Mouse (Mus musculus): ENCODE measurements around the gene Gm10762. TPM values are rescaled to one million over a fixed set of nuclear protein-coding genes. Genes with fewer than 3 reads are reported as not detected.
"Not testable (repeated sequence)": the region's sequence is repeated elsewhere in the genome, so short reads cannot be mapped to it uniquely, and the experiment has no call there.

The Gm10762 gene
- polyA plus RNA-seq (2014; fragmentation: Nextera tagmentation; extraction: Ambion mirVana) = 13.5 and 14.9 TPM in 2 replicates

DNA sequence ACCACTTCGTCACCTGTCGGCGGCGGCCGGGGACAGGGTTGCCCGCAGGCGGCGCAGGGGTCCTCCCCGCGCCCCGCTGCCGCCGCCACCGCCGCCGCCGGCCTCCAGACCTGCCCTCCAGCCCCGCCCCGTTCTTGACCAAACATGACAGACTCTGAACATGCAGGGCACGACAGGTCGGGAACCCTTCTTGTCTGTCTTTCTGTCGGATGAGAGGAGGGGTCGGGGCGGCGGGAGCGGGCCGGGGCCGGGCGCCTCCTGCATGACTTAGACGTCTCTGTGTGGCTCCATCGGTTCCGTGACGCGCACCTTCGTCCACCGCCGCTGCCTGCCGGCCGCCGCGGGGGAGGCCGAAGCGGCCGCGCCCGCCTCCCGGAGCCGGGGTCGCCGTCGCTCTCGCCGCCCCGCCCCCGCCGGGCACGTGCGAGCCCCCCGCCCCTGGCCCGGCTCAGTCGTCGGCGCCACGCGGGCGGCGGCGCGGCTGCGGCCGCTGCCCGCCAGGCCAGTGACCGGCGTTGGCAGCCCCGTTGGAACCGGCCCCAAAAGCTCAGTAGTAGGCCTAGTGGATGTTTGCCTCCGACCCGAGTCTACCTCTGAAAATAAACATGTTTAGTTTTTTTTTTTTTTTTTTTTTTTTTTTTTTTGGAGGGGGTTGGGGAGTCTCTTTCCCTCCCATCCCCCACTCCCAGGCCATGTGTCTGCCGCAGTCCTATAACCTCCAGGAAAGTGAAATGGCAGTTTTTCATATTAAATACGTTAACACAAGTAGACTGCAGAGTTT is at the start of gene Gm10762:
Gm10762 (minus strand) TSS at position 65 of the 781 bp plus-strand sequence.
- Histone ChIP-seq H3K4me3 (ENCODE audit: low read depth, low read length) (peak within 1 kb of the TSS; percentile 81), H3K4me1 (replicated peaks; ENCODE audit: control insufficient read depth, insufficient read depth, low read length) (peaks cover 7% of the 10 kb centered on the region), H3K9me3 (ENCODE audit: control insufficient read depth, low read length) (no peaks in the 10 kb centered on the region), H3K27ac (ENCODE audit: low read depth) (peak within 1 kb of the TSS; percentile 100), H3K27me3 (replicated peaks; ENCODE audit: control insufficient read depth, insufficient read depth, low read length) (no peaks in the 10 kb centered on the region), H3K4me2 (ENCODE audit: low read length) (peak within 1 kb of the TSS; percentile 60), H3K36me3 (ENCODE audit: control insufficient read depth, insufficient read depth, low read length) (no peaks in the 10 kb centered on the region), H3K9ac (ENCODE audit: low read length) (peak within 1 kb of the TSS; percentile 99)
- ATAC-seq (replicated peaks; ENCODE audit: low FRiP score, low TSS enrichment, low read depth) = peak; percentile 81
- WGBS = under 1% methylated on average over 66 of the region's 80 CpGs
- DNase-seq (ENCODE audit: low spot score) = peak; percentile 92

DNA sequence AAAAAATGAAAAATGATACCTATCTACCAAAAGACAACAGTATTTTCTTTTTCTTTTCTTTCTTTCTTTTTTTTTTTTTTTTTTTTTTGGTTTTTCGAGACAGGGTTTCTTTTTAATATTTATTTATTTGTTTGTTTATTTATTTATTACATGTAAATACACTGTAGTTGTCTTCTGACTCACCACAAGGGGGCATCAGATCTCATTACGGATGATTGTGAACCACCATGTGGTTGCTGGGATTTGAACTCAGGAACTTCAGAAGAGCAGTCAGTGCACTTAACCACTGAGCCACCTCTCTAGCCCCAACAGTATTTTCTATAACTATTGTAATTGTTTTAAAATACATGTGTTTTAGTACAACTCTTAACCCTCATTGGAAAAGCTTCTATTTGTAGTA is 41.3 kb upstream of the Gm10762 start:
- H3K4me1 ChIP-seq (replicated peaks; ENCODE audit: control insufficient read depth, insufficient read depth, low read length); H3K4me3 ChIP-seq (ENCODE audit: low read depth, low read length); H3K36me3 ChIP-seq (ENCODE audit: control insufficient read depth, insufficient read depth, low read length); H3K27me3 ChIP-seq (replicated peaks; ENCODE audit: control insufficient read depth, insufficient read depth, low read length); ATAC-seq (replicated peaks; ENCODE audit: low FRiP score, low TSS enrichment, low read depth); DNase-seq (ENCODE audit: low spot score); H3K4me2 ChIP-seq (ENCODE audit: low read length); H3K27ac ChIP-seq (ENCODE audit: low read depth); H3K9me3 ChIP-seq (ENCODE audit: control insufficient read depth, low read length); H3K9ac ChIP-seq (ENCODE audit: low read length): not testable (repeated sequence)
- WGBS = 84% methylated on average over 2 of the region's 2 CpGs

DNA sequence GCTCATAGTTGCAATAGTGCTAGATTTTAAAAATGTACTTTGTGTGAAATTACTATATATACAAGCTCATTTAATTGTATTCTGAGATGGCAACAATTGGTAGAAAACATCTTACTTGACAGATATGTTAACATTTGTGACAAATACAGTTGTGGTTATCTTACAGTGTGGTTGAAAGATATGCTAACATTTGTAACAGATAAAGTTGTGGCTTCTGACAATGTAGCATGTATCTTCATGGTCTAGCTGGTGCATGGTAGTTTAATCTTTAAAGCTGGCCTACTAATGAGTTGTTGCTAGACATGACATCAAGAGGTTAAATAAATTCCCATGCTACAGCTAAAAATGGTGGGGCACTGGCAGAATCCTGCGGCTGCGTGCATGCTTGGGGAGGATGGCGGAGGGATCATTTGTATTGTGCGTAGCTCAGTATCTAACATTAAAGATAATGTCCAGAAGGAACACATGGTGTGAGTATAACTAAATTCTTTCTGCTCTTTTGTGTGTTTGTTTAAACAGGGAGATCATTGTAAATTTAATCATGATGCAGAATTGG is 38.7 kb upstream of the Gm10762 start:
- no peak overlapping the region for H3K27ac ChIP-seq (ENCODE audit: low read depth)
- no peaks in the 10 kb centered on the region for H3K36me3 ChIP-seq (ENCODE audit: control insufficient read depth, insufficient read depth, low read length)
- WGBS = 66% methylated on average over 4 of the region's 4 CpGs
- H3K9ac ChIP-seq (ENCODE audit: low read length) = no peak overlapping the region
- no peaks in the 10 kb centered on the region for H3K9me3 ChIP-seq (ENCODE audit: control insufficient read depth, low read length)
- H3K4me1 ChIP-seq (replicated peaks; ENCODE audit: control insufficient read depth, insufficient read depth, low read length) = no peaks in the 10 kb centered on the region
- H3K4me3 ChIP-seq (ENCODE audit: low read depth, low read length) = no peak overlapping the region
- H3K4me2 ChIP-seq (ENCODE audit: low read length) = no peak overlapping the region
- ATAC-seq (replicated peaks; ENCODE audit: low FRiP score, low TSS enrichment, low read depth) (no peak), DNase-seq (ENCODE audit: low spot score) (no peak)
- no peaks in the 10 kb centered on the region for H3K27me3 ChIP-seq (replicated peaks; ENCODE audit: control insufficient read depth, insufficient read depth, low read length)

DNA sequence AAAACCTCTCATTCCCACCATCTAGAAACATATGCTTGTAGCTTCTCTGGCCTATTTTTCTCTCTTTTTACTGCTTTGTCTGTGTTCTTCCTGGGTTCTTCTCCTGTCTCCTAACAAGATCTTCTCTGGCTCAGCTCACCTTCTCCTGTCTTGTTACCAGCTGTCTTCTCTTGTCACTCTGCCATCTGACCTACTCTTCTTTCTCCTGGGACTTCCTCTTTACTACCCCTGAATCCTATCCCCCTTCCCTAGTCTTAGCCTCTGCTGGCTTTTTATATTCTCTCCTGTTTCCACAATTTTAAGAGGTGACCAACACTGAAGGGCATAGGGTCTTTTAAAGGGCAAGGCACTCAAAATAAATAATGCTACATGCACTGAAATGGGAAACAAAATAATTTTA is 37.3 kb upstream of the Gm10762 start:
- Histone ChIP-seq H3K27me3 (replicated peaks; ENCODE audit: control insufficient read depth, insufficient read depth, low read length) (no peaks in the 10 kb centered on the region), H3K4me1 (replicated peaks; ENCODE audit: control insufficient read depth, insufficient read depth, low read length) (no peaks in the 10 kb centered on the region), H3K27ac (ENCODE audit: low read depth) (no peak overlapping the region), H3K9me3 (ENCODE audit: control insufficient read depth, low read length) (no peaks in the 10 kb centered on the region), H3K4me2 (ENCODE audit: low read length) (no peak overlapping the region), H3K4me3 (ENCODE audit: low read depth, low read length) (no peak overlapping the region), H3K9ac (ENCODE audit: low read length) (no peak overlapping the region), H3K36me3 (ENCODE audit: control insufficient read depth, insufficient read depth, low read length) (no peaks in the 10 kb centered on the region)
- DNase-seq (ENCODE audit: low spot score) = no peak
- ATAC-seq (replicated peaks; ENCODE audit: low FRiP score, low TSS enrichment, low read depth) = no peak

DNA sequence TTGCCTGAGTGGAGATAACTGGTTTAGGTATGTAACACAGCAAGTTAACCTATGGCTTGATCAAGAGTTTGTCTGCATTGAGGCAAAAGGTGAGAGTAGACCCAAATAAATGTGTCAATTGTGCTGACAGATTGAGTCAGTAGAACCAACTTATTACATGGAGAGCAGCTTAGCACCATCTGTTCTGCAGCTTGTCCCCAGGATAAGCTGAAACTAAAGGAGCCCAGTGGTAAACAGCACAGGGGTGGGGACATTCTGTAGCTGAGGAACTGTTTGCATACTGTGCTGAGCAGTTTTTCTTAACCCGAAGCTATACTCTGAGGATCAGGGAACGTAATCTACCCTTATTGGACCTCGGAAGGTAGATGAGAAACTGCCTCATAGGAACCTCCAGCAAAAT is 17.2 kb upstream of the Gm10762 start:
- H3K4me2 ChIP-seq (ENCODE audit: low read length) = no peak overlapping the region
- no peak overlapping the region for H3K9ac ChIP-seq (ENCODE audit: low read length)
- H3K27ac ChIP-seq (ENCODE audit: low read depth) = no peak overlapping the region
- H3K4me1 ChIP-seq (replicated peaks; ENCODE audit: control insufficient read depth, insufficient read depth, low read length) = no peaks in the 10 kb centered on the region
- H3K27me3 ChIP-seq (replicated peaks; ENCODE audit: control insufficient read depth, insufficient read depth, low read length) = no peaks in the 10 kb centered on the region
- WGBS = 82% methylated on average over 3 of the region's 3 CpGs
- DNase-seq (ENCODE audit: low spot score) (no peak), ATAC-seq (replicated peaks; ENCODE audit: low FRiP score, low TSS enrichment, low read depth) (no peak)
- H3K36me3 ChIP-seq (ENCODE audit: control insufficient read depth, insufficient read depth, low read length) = no peaks in the 10 kb centered on the region
- H3K9me3 ChIP-seq (ENCODE audit: control insufficient read depth, low read length) = no peaks in the 10 kb centered on the region
- H3K4me3 ChIP-seq (ENCODE audit: low read depth, low read length) = no peak overlapping the region

DNA sequence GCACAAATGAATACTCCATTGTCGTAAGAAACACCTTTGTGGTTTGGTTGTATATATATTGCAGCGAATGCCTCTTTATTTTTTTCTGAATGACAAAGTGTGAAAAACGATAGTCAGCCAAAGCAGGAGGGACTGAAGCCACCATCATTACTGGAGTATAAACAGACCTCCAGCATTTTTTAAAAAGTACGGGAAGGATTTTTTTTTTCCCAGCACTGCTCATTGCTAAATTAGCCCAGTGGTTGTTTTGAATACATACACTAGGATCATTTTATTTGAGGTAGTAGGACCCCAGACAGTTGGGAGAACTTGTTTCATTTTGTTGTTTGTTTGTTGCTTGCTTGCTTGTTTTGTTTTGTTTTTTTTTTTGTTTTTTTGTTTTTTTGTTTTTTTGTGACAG is 8.0 kb upstream of the Gm10762 start:
- Histone ChIP-seq H3K9me3 (ENCODE audit: control insufficient read depth, low read length) (no peaks in the 10 kb centered on the region), H3K36me3 (ENCODE audit: control insufficient read depth, insufficient read depth, low read length) (no peaks in the 10 kb centered on the region), H3K4me3 (ENCODE audit: low read depth, low read length) (no peak overlapping the region), H3K4me2 (ENCODE audit: low read length) (no peak overlapping the region), H3K27me3 (replicated peaks; ENCODE audit: control insufficient read depth, insufficient read depth, low read length) (no peaks in the 10 kb centered on the region), H3K27ac (ENCODE audit: low read depth) (no peak overlapping the region), H3K4me1 (replicated peaks; ENCODE audit: control insufficient read depth, insufficient read depth, low read length) (no peaks in the 10 kb centered on the region), H3K9ac (ENCODE audit: low read length) (no peak overlapping the region)
- 54% methylated on average over 4 of the region's 4 CpGs for WGBS
- no peak for DNase-seq (ENCODE audit: low spot score)
- ATAC-seq (replicated peaks; ENCODE audit: low FRiP score, low TSS enrichment, low read depth) = no peak

DNA sequence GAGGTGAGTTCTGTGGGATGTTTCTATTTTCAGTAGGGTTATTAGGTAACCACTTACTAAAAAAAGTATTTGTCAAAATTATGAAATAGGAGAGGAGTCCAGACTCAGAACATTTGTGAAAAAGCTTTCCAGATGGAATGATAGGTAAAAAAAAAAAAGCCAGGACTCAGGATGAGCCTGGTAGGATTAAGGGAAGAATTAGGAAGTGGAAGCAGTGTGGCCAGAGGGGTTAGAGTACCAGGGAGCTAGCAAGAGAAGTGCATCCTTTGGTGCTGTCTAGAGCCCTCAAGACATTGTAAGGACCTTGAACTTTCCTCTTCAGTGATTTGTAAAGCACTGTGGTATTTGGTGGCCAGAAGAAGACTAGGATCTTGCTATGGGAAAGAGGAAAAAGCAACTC is 4.8 kb upstream of the Gm10762 start:
- no peak overlapping the region for H3K4me2 ChIP-seq (ENCODE audit: low read length)
- H3K9ac ChIP-seq (ENCODE audit: low read length) = no peak overlapping the region
- DNase-seq (ENCODE audit: low spot score) (no peak), ATAC-seq (replicated peaks; ENCODE audit: low FRiP score, low TSS enrichment, low read depth) (no peak)
- H3K36me3 ChIP-seq (ENCODE audit: control insufficient read depth, insufficient read depth, low read length) = no peaks in the 10 kb centered on the region
- H3K4me1 ChIP-seq (replicated peaks; ENCODE audit: control insufficient read depth, insufficient read depth, low read length) = no peaks in the 10 kb centered on the region
- H3K4me3 ChIP-seq (ENCODE audit: low read depth, low read length) = no peak overlapping the region
- H3K27me3 ChIP-seq (replicated peaks; ENCODE audit: control insufficient read depth, insufficient read depth, low read length) = no peaks in the 10 kb centered on the region
- no peaks in the 10 kb centered on the region for H3K9me3 ChIP-seq (ENCODE audit: control insufficient read depth, low read length)
- no peak overlapping the region for H3K27ac ChIP-seq (ENCODE audit: low read depth)

DNA sequence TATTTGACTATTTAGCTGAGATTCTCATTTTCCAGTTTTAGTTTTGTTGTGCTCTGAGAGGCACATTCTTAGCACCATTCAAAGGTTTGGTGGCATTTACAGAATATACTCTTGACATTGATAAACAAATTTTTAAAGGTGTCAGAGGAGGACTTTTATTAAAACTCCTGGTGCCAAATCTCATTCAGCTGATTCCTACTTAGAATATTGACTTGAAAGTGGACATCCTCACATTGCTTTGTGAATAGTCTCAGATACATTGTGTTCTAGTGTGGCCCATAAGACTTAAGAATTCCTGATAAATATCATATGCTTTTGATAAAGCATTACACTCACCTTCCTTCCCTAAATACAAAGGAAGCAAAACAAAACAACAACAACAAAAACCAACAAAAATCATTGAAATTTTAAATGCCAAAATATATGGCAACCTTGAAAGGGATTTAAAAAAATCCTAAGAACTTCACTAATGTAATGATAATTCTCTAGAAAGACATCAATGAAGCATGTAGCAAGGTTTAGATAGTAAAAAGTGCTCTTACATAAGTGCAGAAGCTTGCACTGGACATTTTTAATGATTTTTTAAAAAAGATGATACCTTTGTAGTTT is 1.1 kb upstream of the Gm10762 start:
- Histone ChIP-seq H3K4me3 (ENCODE audit: low read depth, low read length) (peak overlapping the region; percentile 81), H3K4me2 (ENCODE audit: low read length) (peak overlapping the region; percentile 60), H3K36me3 (ENCODE audit: control insufficient read depth, insufficient read depth, low read length) (no peaks in the 10 kb centered on the region), H3K4me1 (replicated peaks; ENCODE audit: control insufficient read depth, insufficient read depth, low read length) (peaks cover 7% of the 10 kb centered on the region), H3K27ac (ENCODE audit: low read depth) (peak overlapping the region; percentile 100; the same call in 1 of the 2 replicates), H3K9me3 (ENCODE audit: control insufficient read depth, low read length) (no peaks in the 10 kb centered on the region), H3K9ac (ENCODE audit: low read length) (peak overlapping the region; percentile 99), H3K27me3 (replicated peaks; ENCODE audit: control insufficient read depth, insufficient read depth, low read length) (no peaks in the 10 kb centered on the region)
- no peak for DNase-seq (ENCODE audit: low spot score)
- no peak for ATAC-seq (replicated peaks; ENCODE audit: low FRiP score, low TSS enrichment, low read depth)
